Mouse (Mus musculus) right cerebral cortex, postnatal 14 days (tissue): ENCODE results near the gene Tpm4.

Experiments used
- DNase-seq: peaks from one replicate; pipeline ENCODE4 v3.0.0; 2022

The Tpm4 gene

GRCm38 (mm10) chr8:72197997-72198396 is 63.2 kb downstream of the Tpm4 start:
- no peak for DNase-seq
